ENCODE assay signal across 8 mouse cellular contexts in genomic region chr9:60999001-60999529, GRCm38 (mm10).
DNase-seq lines count a peak whose midpoint lies in the region; ATAC-seq lines count a peak whose summit lies in the region.

No protein-coding gene starts in this region.

- peaks cover 5% of the 10 kb centered on the region; the same call in 1 of the 2 replicates for H3K4me1 ChIP-seq in forebrain, embryonic 15.5 days
- H3K4me1 ChIP-seq in hindbrain, embryonic 10.5 days (replicated peaks), result peaks cover 18% of the 10 kb centered on the region

- H3K4me2 ChIP-seq in forebrain, embryonic 15.5 days (replicated peaks), result no peak overlapping the region

- H3K27me3 ChIP-seq in forebrain, embryonic 15.5 days, result no peaks in the 10 kb centered on the region
- H3K27me3 ChIP-seq in hindbrain, embryonic 10.5 days (ENCODE audit: insufficient read depth, poor library complexity, severe bottlenecking), result peaks cover 6% of the 10 kb centered on the region

- no peak overlapping the region for H3K9ac ChIP-seq in forebrain, embryonic 15.5 days (replicated peaks)

- no peaks in the 10 kb centered on the region for H3K9me3 ChIP-seq in forebrain, embryonic 15.5 days
- no peaks in the 10 kb centered on the region for H3K9me3 ChIP-seq in hindbrain, embryonic 10.5 days

- peak; percentile 42 to 44 for DNase-seq in cerebellum, postnatal 10 days
- DNase-seq in cerebellum, adult 11 months, result no peak
- peak; percentile 32 for DNase-seq in retina, postnatal 1 day
- no peak for DNase-seq in retina, embryonic 14.5 days (ENCODE audit: low spot score)
- peak; percentile 16 for DNase-seq in heart, postnatal 4 days
- DNase-seq in hindbrain, embryonic 10.5 days (ENCODE audit: low spot score), result no peak

- 69% methylated on average over 6 of the region's 6 CpGs for WGBS in forebrain, embryonic 15.5 days
- WGBS in hindbrain, embryonic 10.5 days, result 55% methylated on average over 6 of the region's 6 CpGs

- H3K27ac ChIP-seq in forebrain, embryonic 15.5 days (replicated peaks), result no peak overlapping the region
- H3K27ac ChIP-seq in hindbrain, embryonic 10.5 days, result no peak overlapping the region

- no peaks in the 10 kb centered on the region for H3K36me3 ChIP-seq in forebrain, embryonic 15.5 days
- no peaks in the 10 kb centered on the region for H3K36me3 ChIP-seq in hindbrain, embryonic 10.5 days

- peak; percentile 90 for ATAC-seq in neutrophil, adult 5-6 weeks (ENCODE audit: extremely low read depth, insufficient number of reproducible peaks, low FRiP score, poor library complexity, severe bottlenecking)
- ATAC-seq in forebrain, embryonic 15.5 days (replicated peaks), result no peak

- no peak overlapping the region for H3K4me3 ChIP-seq in forebrain, embryonic 15.5 days
- no peak overlapping the region for H3K4me3 ChIP-seq in hindbrain, embryonic 10.5 days

Comparison
In these comparisons a context has a peak if more than half of its experiments do, and no peak if none do; other contexts are left out.
1. DNase-seq: peak in cerebellum, postnatal 10 days (2 of 2), retina, postnatal 1 day (single experiment) and heart, postnatal 4 days (single experiment); none in cerebellum, adult 11 months (single experiment), retina, embryonic 14.5 days (single experiment) and hindbrain, embryonic 10.5 days (single experiment).